Mouse (Mus musculus): ENCODE measurements at regions not wholly inside any gene's neighbourhood (a gene's known extent, or its start where the extent isn't known, plus 50 kb on each side); places are given as distances from the start of the nearest gene placed in this dataset.
"Not testable (repeated sequence)": the region's sequence is repeated elsewhere in the genome, so short reads cannot be mapped to it uniquely, and the experiment has no call there.

DNA sequence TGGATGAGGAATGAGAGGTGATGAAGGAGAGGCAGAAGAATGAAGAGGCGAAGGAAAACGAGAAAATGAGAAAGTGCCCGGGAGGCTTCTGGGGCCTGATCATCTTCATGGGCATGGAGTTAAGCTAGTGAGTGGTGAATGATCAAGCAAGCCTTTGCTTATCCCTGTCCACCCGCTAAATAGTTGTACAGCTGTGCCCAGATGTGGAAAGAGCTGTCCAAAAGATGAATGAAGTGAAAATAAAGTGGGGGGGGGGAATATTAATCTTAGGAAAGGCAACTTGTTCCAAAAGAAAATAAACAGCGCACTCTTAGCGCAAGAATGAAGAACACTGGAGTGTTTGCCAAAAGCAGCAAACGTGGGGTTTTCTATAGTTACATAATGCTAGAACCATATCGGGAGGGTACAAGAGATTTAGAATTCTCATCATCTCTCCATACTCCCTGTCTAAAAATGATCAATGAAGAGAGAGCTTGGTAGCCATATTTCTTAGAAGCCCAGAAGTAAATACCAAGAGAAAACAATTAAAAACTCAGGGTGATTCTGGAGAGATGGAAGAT is 188.5 kb downstream of the Utp18 start:
- H3K4me1 ChIP-seq: no peaks in the 10 kb centered on the region
- 88% methylated on average over 8 of the region's 8 CpGs for WGBS
- no peaks in the 10 kb centered on the region for H3K9me3 ChIP-seq
- H3K27me3 ChIP-seq (ENCODE audit: insufficient read depth, poor library complexity, severe bottlenecking): no peaks in the 10 kb centered on the region
- H3K36me3 ChIP-seq: no peaks in the 10 kb centered on the region
- no peak for DNase-seq (ENCODE audit: low spot score)
- no peak overlapping the region for H3K4me3 ChIP-seq
- H3K27ac ChIP-seq: no peak overlapping the region

DNA sequence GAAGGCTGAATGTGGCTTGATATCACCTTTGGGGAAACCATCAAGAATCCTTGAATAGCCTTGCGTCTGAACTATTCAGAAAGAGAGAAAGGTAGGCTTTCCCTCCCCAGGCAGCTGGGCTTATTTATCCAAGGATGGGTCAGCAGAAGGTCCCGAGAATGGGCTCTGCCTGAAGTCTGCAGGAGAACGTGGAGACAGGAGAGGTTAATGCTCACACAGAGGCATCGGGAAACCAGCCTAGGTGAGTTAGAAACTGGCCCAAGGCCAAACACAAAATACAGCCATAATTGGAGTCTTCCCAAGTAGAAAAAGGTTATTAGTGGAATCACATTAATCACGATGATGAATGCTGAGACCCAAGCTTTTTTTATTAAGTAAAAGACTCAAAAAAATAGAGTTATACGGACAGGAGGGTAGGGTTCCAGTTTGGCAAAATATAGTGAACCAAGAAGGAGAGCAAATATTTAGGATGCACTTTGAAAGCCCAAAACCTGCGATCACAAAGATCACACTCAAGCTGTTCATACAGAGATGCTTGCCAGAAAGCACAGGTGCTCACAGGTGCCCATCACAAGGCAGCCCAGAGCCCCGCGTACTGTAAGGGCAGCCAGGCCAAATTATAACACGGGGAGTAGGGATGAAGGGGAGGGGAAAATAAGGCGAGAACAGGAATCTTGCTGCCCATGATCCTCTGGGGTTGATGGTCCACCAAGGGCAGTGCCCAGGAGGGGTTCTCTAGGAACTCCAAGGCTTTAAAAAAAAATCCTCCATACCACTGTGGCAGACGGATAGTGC is 189.3 kb downstream of the Utp18 start:
- no peaks in the 10 kb centered on the region for H3K27me3 ChIP-seq (ENCODE audit: insufficient read depth, poor library complexity, severe bottlenecking)
- no peak overlapping the region for H3K4me3 ChIP-seq
- no peaks in the 10 kb centered on the region for H3K36me3 ChIP-seq
- H3K27ac ChIP-seq: no peak overlapping the region
- WGBS: 85% methylated on average over 12 of the region's 12 CpGs
- no peaks in the 10 kb centered on the region for H3K4me1 ChIP-seq
- H3K9me3 ChIP-seq: no peaks in the 10 kb centered on the region
- no peak for DNase-seq (ENCODE audit: low spot score)

DNA sequence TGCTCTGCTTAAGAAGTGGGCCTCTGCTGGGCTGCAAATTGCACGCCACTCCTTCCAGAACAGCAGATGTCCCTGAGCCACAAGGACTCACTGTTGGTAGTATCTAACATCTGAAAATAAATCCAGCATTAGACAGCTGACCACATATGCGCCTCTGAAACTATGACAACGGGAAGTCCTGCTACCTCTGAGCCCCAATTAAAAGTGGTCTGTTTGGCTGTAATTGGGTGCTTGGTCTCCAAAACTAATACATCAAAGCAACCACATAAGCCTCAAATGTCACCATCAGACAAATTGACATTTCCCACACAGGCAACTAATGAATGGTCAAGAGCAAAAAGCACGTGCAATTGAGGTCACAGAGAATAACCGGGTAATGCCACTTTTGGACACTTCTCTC is 201.9 kb downstream of the Utp18 start:
- Histone ChIP-seq H3K4me1 (no peaks in the 10 kb centered on the region), H3K36me3 (no peaks in the 10 kb centered on the region), H3K4me3 (no peak overlapping the region), H3K9me3 (no peaks in the 10 kb centered on the region), H3K27ac (no peak overlapping the region), H3K27me3 (ENCODE audit: insufficient read depth, poor library complexity, severe bottlenecking) (no peaks in the 10 kb centered on the region)
- WGBS: 80% methylated on average over 5 of the region's 5 CpGs
- no peak for DNase-seq (ENCODE audit: low spot score)

DNA sequence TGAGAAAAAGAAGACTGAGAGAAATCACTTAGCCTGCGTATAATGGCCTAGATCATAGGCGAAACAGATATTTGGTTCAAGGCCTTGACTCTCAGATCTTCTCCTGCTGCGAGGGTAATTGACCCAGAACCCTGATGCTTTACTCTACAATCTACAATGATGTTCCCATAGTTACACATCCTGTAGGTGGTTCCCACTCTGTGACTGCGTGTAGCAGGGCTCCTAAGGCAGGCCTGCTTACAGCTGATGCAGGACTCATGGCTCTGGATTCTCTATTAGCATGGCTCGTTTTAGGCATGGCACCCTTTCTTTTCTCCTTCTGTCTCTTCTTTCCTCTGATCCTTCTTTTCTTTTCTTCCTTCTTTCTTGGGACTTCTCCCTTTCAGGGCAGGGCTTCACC is 209.3 kb downstream of the Utp18 start:
- Histone ChIP-seq H3K4me1 (no peaks in the 10 kb centered on the region), H3K9me3 (no peaks in the 10 kb centered on the region)
- DNase-seq (ENCODE audit: low spot score): no peak

DNA sequence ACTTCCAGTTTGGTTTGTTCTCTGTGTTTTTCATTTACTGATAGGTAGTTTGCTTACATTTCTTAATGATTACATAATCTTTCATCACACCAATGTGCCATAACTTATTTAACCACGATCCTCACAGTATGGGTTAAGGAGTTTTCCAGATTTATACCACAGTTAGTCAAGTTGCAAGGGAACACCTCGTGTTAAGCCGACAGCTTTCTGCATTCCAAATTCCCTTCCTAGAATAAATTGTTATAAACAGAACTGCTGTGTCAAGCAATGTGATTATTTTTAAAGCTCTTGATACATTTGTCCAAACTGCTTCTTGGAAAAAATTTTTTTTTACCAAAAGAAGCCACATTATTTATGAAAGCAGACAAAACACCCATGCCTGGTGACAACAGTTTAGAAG is 213.5 kb downstream of the Utp18 start:
- Histone ChIP-seq H3K4me3 (no peak overlapping the region), H3K27me3 (ENCODE audit: insufficient read depth, poor library complexity, severe bottlenecking) (no peaks in the 10 kb centered on the region), H3K36me3 (no peaks in the 10 kb centered on the region), H3K9me3 (no peaks in the 10 kb centered on the region), H3K27ac (no peak overlapping the region), H3K4me1 (no peaks in the 10 kb centered on the region)
- 73% methylated on average over 3 of the region's 3 CpGs for WGBS
- no peak for DNase-seq (ENCODE audit: low spot score)

More for the DNA sequence above, 209.3 kb downstream of the Utp18 start:
- 78% methylated on average over 5 of the region's 5 CpGs for WGBS
- Histone ChIP-seq H3K27ac (no peak overlapping the region), H3K36me3 (no peaks in the 10 kb centered on the region), H3K4me3 (no peak overlapping the region), H3K27me3 (ENCODE audit: insufficient read depth, poor library complexity, severe bottlenecking) (no peaks in the 10 kb centered on the region)

DNA sequence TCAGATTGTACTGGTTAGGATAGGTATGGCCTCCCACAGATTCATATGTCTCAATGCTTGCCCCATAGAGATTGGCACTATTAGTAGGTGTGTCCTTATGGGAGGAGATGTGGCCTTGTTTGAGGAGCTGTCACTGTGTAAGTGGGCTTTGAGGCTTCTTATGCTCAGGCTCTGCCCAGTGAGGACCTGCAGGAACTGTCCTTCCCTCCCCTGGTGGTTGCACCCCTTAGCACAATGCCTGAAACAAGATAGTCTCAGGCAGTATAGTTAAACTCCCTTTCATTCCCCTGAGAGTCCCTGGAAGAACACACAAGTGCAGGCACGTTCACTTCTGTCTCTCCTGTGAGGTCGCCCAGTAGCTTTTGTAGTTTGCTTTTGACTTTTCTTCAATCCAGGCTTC is 223.9 kb downstream of the Utp18 start:
- H3K9me3 ChIP-seq: no peaks in the 10 kb centered on the region
- H3K27me3 ChIP-seq (ENCODE audit: insufficient read depth, poor library complexity, severe bottlenecking): no peaks in the 10 kb centered on the region
- H3K4me1 ChIP-seq: no peaks in the 10 kb centered on the region
- no peaks in the 10 kb centered on the region for H3K36me3 ChIP-seq
- no peak overlapping the region for H3K27ac ChIP-seq
- WGBS: 53% methylated on average over 2 of the region's 2 CpGs
- no peak overlapping the region for H3K4me3 ChIP-seq
- DNase-seq (ENCODE audit: low spot score): no peak

DNA sequence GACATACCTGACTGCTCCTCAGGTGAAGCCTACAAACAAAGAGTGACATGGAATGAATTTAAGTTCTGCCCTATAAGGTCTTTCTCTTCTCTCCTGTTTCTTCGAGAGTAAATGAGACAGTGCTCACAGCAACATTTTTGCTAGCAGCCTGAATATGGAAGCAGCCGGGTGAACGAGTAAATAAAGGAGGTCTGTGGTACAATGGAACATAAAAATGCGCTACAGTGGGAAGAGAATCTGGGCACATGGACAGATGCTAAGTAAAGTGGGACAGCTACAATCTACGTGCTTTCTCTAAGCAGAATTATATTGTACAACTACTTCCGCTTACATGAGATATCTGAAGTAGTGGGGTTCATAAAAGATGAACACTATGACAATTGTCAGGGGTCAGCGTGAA is 225.2 kb downstream of the Utp18 start:
- Histone ChIP-seq H3K4me1 (no peaks in the 10 kb centered on the region), H3K4me3 (no peak overlapping the region), H3K27me3 (ENCODE audit: insufficient read depth, poor library complexity, severe bottlenecking) (no peaks in the 10 kb centered on the region), H3K27ac (no peak overlapping the region), H3K9me3 (no peaks in the 10 kb centered on the region), H3K36me3 (no peaks in the 10 kb centered on the region)
- DNase-seq (ENCODE audit: low spot score): no peak
- 86% methylated on average over 7 of the region's 7 CpGs for WGBS

DNA sequence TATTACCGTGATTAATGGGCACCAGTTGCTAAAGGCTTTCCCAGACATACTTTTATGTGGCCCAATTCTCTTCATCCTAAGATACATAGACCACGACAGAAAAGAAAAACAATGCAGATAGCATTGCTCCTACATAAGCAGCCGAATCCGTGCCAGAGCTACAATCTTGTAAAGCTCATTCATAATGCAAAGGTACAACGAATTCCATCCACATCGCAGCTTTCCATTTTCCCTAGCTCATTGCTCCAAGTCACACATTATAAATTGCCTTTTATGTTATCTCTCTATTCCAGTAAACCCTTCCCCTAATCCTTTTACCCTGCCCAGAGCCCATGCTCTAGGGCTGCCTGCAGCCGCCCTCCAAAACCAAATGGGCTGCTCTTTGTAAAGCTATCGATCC is 226.8 kb downstream of the Utp18 start:
- WGBS: 78% methylated on average over 8 of the region's 8 CpGs

DNA sequence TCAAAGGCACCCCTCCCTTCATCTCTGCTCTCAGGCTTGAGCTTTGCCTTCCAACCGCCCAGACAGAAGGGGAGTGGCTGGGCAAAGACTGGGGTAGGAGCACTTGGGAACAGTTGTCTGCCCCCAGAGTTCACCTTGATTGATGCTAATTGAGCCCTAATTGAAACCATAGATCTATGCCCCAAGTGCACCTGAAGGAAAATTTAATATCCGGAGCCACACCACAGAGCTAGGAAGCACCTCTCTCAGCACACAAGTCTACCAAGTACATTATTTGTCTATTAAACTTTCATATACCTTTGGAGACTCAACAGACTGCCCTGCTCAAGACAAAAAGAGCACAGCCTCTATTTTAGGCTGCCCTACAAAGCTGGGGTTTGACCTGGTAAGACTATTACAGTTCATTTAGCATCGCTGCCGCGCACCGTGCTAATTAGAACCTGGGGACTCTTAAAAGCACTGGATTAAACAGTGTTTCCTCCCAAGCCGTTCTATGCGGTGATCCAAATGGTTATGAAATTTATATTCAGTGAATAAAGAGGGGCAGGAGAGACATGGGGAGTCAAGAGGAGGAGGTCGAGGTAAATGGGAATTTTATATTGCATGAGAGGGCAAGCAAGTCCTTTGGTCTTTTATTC is 229.8 kb downstream of the Utp18 start:
- no peaks in the 10 kb centered on the region for H3K36me3 ChIP-seq
- DNase-seq (ENCODE audit: low spot score): no peak

More for the DNA sequence above, 226.8 kb downstream of the Utp18 start:
- no peaks in the 10 kb centered on the region for H3K9me3 ChIP-seq
- H3K27me3 ChIP-seq (ENCODE audit: insufficient read depth, poor library complexity, severe bottlenecking): no peaks in the 10 kb centered on the region
- H3K36me3 ChIP-seq: no peaks in the 10 kb centered on the region
- DNase-seq (ENCODE audit: low spot score): no peak
- H3K4me3 ChIP-seq: no peak overlapping the region
- no peak overlapping the region for H3K27ac ChIP-seq
- no peaks in the 10 kb centered on the region for H3K4me1 ChIP-seq

DNA sequence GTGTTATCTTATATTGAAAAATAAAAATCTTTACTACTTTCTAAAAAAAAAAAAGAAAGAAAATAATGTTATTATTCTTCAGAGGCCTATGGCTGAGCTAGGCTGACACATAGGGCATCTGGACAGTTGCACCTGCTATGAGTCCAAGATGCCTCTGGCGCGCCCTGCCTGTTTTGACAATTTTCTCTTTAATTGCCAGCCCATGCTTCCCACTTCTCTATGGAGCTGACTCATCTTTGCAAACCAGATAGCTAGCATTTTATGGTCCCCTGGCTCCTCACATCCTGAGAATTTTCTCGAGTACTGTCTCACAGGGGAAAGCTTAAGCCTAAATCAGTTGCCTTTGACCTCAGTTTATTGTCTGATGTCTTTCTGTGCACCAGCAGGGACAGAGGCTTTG is 232.2 kb downstream of the Utp18 start:
- no peak for DNase-seq (ENCODE audit: low spot score)
- WGBS: 89% methylated on average over 3 of the region's 3 CpGs
- no peak overlapping the region for H3K27ac ChIP-seq
- H3K36me3 ChIP-seq: no peaks in the 10 kb centered on the region
- no peaks in the 10 kb centered on the region for H3K9me3 ChIP-seq
- H3K4me1 ChIP-seq: no peaks in the 10 kb centered on the region
- no peak overlapping the region for H3K4me3 ChIP-seq
- no peaks in the 10 kb centered on the region for H3K27me3 ChIP-seq (ENCODE audit: insufficient read depth, poor library complexity, severe bottlenecking)

More for the DNA sequence above, 229.8 kb downstream of the Utp18 start:
- Histone ChIP-seq H3K4me3 (no peak overlapping the region), H3K27me3 (ENCODE audit: insufficient read depth, poor library complexity, severe bottlenecking) (no peaks in the 10 kb centered on the region), H3K9me3 (no peaks in the 10 kb centered on the region), H3K27ac (no peak overlapping the region), H3K4me1 (no peaks in the 10 kb centered on the region)
- 84% methylated on average over 9 of the region's 9 CpGs for WGBS

DNA sequence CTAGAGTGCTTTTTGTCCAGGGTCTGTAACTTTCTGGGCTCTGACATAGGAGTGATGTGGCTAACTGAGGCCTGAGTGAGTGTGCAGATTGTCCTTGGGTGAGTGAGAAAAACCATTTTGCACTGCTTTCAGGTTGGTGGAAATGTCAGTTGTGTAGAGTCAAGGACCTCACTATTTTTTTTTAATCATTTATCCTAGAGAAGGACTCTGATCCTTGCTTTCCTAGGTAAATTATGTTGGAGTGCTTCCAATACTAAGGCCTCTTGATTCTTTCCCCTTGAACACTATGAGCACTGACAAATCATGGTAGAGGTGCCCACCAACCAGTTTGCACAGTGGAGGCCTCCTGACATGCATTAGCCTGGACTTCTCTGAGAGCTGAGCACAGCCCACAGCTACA is 233.6 kb downstream of the Utp18 start:
- not testable (repeated sequence) for H3K36me3 ChIP-seq, H3K4me1 ChIP-seq

More for the DNA sequence above, 233.6 kb downstream of the Utp18 start:
- not testable (repeated sequence) for H3K27ac ChIP-seq; DNase-seq (ENCODE audit: low spot score); H3K4me3 ChIP-seq; H3K9me3 ChIP-seq; H3K27me3 ChIP-seq (ENCODE audit: insufficient read depth, poor library complexity, severe bottlenecking)
